8 mouse cellular contexts compared by ENCODE assay signal in the genomic region with DNA sequence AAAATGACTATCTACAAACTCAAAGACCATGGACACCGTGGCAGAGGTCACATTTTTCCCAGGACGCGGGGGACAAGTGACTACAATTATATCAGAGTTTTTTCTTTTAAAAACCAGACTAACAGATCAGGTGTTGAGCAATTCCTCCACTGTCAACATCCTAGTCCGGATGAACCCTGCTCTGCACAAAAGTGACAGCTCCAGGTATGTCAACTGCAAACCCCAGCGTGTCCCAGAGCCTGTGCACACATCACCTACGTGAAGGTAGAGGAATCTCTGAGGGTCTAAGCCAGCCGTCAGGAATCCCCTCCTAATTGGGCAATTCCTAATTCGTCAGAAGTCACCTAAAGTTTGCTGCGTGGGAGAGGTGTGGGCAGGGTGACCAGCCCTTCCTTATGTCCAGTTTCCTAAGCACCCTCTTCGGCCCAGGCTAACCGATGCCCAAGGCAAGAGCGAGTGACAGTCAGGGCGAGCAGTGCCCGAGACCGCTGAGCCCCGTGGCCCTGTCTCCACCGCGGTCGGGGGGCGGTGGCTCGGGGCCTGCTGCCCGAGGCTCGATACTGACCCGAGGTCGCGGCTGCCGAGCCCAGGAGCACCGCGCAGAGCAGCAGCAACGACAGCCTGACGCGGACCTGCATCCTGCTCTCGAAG. TPM values are rescaled to one million over a fixed set of nuclear protein-coding genes. Genes with fewer than 3 reads are reported as not detected.
DNase-seq lines count a peak whose midpoint lies in the region; ATAC-seq lines count a peak whose summit lies in the region.

No protein-coding gene starts in this region.

- 4% methylated on average over 33 of the region's 33 CpGs for WGBS in limb, embryonic 12.5 days
- WGBS in midbrain, embryonic 16.5 days, result 5% methylated on average over 33 of the region's 33 CpGs

- no peak for DNase-seq in cerebellum, postnatal 36 days
- peak; percentile 26 for DNase-seq in 416B (ENCODE audit: low read depth)
- no peak for DNase-seq in right cerebral cortex, adult 18-20 months
- DNase-seq in layer of hippocampus, postnatal 14 days (ENCODE audit: low spot score in 2 of 2), result no peak

- H3K4me1 ChIP-seq in limb, embryonic 12.5 days (replicated peaks), result peaks cover 13% of the 10 kb centered on the region
- H3K4me1 ChIP-seq in midbrain, embryonic 16.5 days (ENCODE audit: control insufficient read depth, insufficient read depth, low read length), result peaks cover 21% of the 10 kb centered on the region

- no peaks in the 10 kb centered on the region for H3K27me3 ChIP-seq in limb, embryonic 12.5 days
- no peaks in the 10 kb centered on the region for H3K27me3 ChIP-seq in midbrain, embryonic 16.5 days (ENCODE audit: control insufficient read depth, insufficient read depth, low read depth, low read length)

- H3K4me2 ChIP-seq in limb, embryonic 12.5 days, result peak overlapping the region; percentile 83
- peak overlapping the region; percentile 94 for H3K4me2 ChIP-seq in midbrain, embryonic 16.5 days (ENCODE audit: low read length)

- no peak overlapping the region for H3K27ac ChIP-seq in limb, embryonic 12.5 days
- peak overlapping the region; percentile 72 for H3K27ac ChIP-seq in midbrain, embryonic 16.5 days (ENCODE audit: low read length)

- peak overlapping the region; percentile 84 for H3K9ac ChIP-seq in limb, embryonic 12.5 days (replicated peaks)
- peak overlapping the region; percentile 85 for H3K9ac ChIP-seq in midbrain, embryonic 16.5 days (ENCODE audit: low read depth, low read length)

- peak; percentile 37 for ATAC-seq in cerebellum, adult (ENCODE audit: insufficient number of reproducible peaks, low FRiP score, low TSS enrichment)
- ATAC-seq in erythroblast, adult 5-6 weeks (replicated peaks; ENCODE audit: low FRiP score, poor library complexity, severe bottlenecking), result peak; percentile 44
- ATAC-seq in limb, embryonic 12.5 days (ENCODE audit: insufficient number of reproducible peaks, insufficient read depth, low FRiP score, low TSS enrichment, low read depth), result peak; percentile 71
- ATAC-seq in midbrain, embryonic 16.5 days, result peak; percentile 70

- peaks cover 5% of the 10 kb centered on the region; the same call in 1 of the 2 replicates for H3K36me3 ChIP-seq in limb, embryonic 12.5 days
- H3K36me3 ChIP-seq in midbrain, embryonic 16.5 days (ENCODE audit: control insufficient read depth, insufficient read depth, low read length), result no peaks in the 10 kb centered on the region

- H3K9me3 ChIP-seq in limb, embryonic 12.5 days, result no peaks in the 10 kb centered on the region
- no peaks in the 10 kb centered on the region for H3K9me3 ChIP-seq in midbrain, embryonic 16.5 days (replicated peaks; ENCODE audit: control insufficient read depth, low read length, poor library complexity, severe bottlenecking)

- H3K4me3 ChIP-seq in limb, embryonic 12.5 days (replicated peaks), result peak overlapping the region; percentile 84
- peak overlapping the region; percentile 80 for H3K4me3 ChIP-seq in midbrain, embryonic 16.5 days (ENCODE audit: low read depth, low read length)

RNA-seq across cellular contexts. Expression of gene Sel1l, which starts 0.4 kb away (rescaled TPM):
- total RNA-seq in erythroblast, adult 5-6 weeks (2015; ENCODE audit: low replicate concordance), result 19.0 and 27.4 TPM in 2 replicates
- 13.6 and 29.1 TPM in 2 replicates for total RNA-seq in erythroblast, adult 5-6 weeks (2017; ENCODE audit: low replicate concordance)
- 79.9 and 86.3 TPM in 2 replicates for polyA plus RNA-seq in limb, embryonic 12.5 days (2016; fragmentation: Nextera tagmentation; extraction: Ambion mirVana)
- polyA plus RNA-seq in midbrain, embryonic 16.5 days (2015; fragmentation: Nextera tagmentation; extraction: Ambion mirVana), result 103 and 113 TPM in 2 replicates
- total RNA-seq in layer of hippocampus, postnatal 14 days (2021), result 100 to 1,000 TPM; 145 to 159 TPM

Comparison
In these comparisons a context has a peak if more than half of its experiments do, and no peak if none do; other contexts are left out.
1. RNA of gene Sel1l, which starts 0.4 kb away (total RNA-seq): 145 to 159 TPM in layer of hippocampus, postnatal 14 days; 13.6 to 29.1 TPM in erythroblast, adult 5-6 weeks; every median in the first group is over 4 times any median in the second.
2. Peak in every context shown above with its lines, with median percentiles within 50 percentile points of each other: ATAC-seq.